Mouse (Mus musculus) stomach, embryonic 14.5 days (tissue): Measurements from ENCODE around the gene Nudt3. TPM values are rescaled to one million over a fixed set of nuclear protein-coding genes. Genes with fewer than 3 reads are reported as not detected.

Experiments
- ATAC-seq: fragments of 200-750 bp; cut with Nextera tagmentation; 2 replicates; pipeline ENCODE4 v1.8.0; 2017; ENCODE audit warnings: low read depth, moderate TSS enrichment; ENCODE audit not compliant: insufficient number of reproducible peaks, insufficient read depth, low FRiP score
- H3K27ac ChIP-seq: fragments of 300-500 bp; sonication (generic); 2 replicates; pipeline ENCODE4 v1.5.1; 2014; ENCODE audit warnings: mild to moderate bottlenecking, low read length, moderate library complexity, mixed read lengths
- H3K27me3 ChIP-seq: fragments of 300-500 bp; sonication (generic); 2 replicates; pipeline ENCODE4 v1.6.1; 2014; ENCODE audit warnings: low read length, control low read depth, mixed read lengths; ENCODE audit not compliant: control insufficient read depth, insufficient read depth
- H3K36me3 ChIP-seq: fragments of 300-500 bp; sonication (generic); 2 replicates; pipeline ENCODE4 v1.6.1; 2014; ENCODE audit warnings: mild to moderate bottlenecking, control low read depth, low read length, moderate library complexity, mixed read lengths; ENCODE audit not compliant: control insufficient read depth, insufficient read depth
- H3K4me1 ChIP-seq: fragments of 300-500 bp; sonication (generic); 2 replicates; pipeline ENCODE4 v1.6.1; 2014; ENCODE audit warnings: low read length, control low read depth, mixed read lengths; ENCODE audit not compliant: control insufficient read depth, insufficient read depth
- H3K4me2 ChIP-seq: fragments of 300-500 bp; sonication (generic); replicated peaks from 2 replicates; pipeline ENCODE4 v1.6.1; 2014; ENCODE audit warnings: low read depth, low read length, control low read depth
- H3K4me3 ChIP-seq: fragments of 300-500 bp; sonication (generic); 2 replicates; pipeline ENCODE4 v1.5.1; 2014; ENCODE audit warnings: low read depth, low read length, control low read depth
- H3K9ac ChIP-seq: fragments of 300-500 bp; sonication (generic); replicated peaks from 2 replicates; pipeline ENCODE4 v1.6.1; 2014; ENCODE audit warnings: low read depth, mild to moderate bottlenecking, control low read depth, low read length, moderate library complexity, mixed read lengths
- H3K9me3 ChIP-seq: fragments of 300-500 bp; sonication (generic); 2 replicates; pipeline ENCODE4 v1.6.1; 2016; ENCODE audit warnings: low read depth, low read length, control low read depth; ENCODE audit not compliant: control insufficient read depth
- WGBS: fragments of 180-500 bp; shearing (Covaris S2); extraction: QIAGEN DNeasy Blood & Tissue Kit; methylation state at CpG from one replicate; pipeline ENCODE4 v1.1.7; 2014; 5-methylcytosine and 5-hydroxymethylcytosine counted together
- polyA plus RNA-seq: library from polyadenylated mRNA; unstranded; fragments of >200 nt; fragmentation: Nextera tagmentation; extraction: Ambion mirVana; gene quantifications from 2 replicates; pipeline ENCODE4 v1.2.1, GENCODE M21; 2014

Nudt3 gene
- polyA plus RNA-seq, 1 experiment from 2014 or later, result 44.2 TPM

DNA sequence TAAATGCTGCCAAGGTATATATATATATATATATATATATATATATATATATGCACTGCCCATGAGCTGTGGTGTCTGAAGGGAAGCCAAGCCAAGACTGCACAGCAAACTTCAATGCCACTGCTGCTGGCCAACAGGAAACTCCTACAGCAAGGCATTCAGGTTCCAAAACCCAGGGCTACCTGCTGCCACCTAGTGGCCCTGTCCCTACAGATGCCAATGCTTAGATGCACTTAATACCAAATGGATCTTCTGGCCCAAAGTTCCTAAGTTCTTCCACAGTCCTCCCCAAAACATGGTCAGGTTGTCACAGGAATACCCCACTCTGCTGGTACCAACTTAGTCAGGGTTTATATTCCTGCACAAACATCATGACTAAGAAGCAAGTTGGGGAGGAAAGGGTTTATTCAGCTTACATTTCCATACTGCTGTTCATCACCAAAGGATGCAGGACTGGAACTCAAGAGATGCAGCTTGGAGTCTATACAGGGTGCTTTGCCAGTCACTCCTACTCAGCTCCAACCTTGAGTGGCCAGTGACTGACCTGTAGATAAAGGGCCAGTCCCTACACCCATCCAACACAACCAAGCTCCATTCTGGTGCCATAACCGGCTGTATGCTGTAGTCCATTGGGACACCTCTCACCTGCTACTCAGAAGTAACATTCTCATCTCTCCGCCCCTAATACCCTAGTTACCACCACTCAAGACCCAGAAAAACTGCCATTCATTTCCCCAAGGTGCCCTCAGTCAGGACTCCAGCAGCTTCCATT is 6.1 kb upstream of the Nudt3 start:
- ATAC-seq, result no peak
- Histone ChIP-seq H3K36me3 (peaks cover 44% of the 10 kb centered on the region), H3K27ac (no peak overlapping the region), H3K4me1 (peaks cover 22% of the 10 kb centered on the region), H3K4me3 (no peak overlapping the region), H3K9ac (no peak overlapping the region), H3K9me3 (no peaks in the 10 kb centered on the region), H3K4me2 (no peak overlapping the region), H3K27me3 (no peaks in the 10 kb centered on the region)
- WGBS, result 68% methylated on average over 2 of the region's 2 CpGs

DNA sequence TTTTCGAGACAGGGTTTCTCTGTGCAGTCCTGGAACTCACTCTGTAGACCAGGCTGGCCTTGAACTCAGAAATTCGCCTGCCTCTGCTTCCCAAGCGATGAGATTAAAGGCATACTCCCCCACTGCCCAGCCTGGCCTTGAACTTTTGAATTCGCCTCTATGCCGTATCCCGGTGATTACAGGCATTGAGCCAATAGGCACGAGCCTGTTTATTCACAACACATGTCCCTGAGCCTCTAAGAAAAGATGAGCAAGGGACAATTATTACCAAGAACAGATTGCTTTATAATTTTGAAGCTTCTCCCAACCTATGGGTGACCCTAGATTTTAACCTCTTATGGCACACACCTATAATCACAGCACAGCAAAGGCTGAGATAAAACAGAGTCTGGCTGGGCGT is 5.1 kb upstream of the Nudt3 start:
- Histone ChIP-seq H3K27me3 (no peaks in the 10 kb centered on the region), H3K27ac (no peak overlapping the region), H3K9ac (no peak overlapping the region), H3K4me2 (no peak overlapping the region), H3K9me3 (no peaks in the 10 kb centered on the region), H3K4me3 (no peak overlapping the region), H3K4me1 (peaks cover 19% of the 10 kb centered on the region), H3K36me3 (peaks cover 37% of the 10 kb centered on the region)
- 94% methylated on average over 8 of the region's 8 CpGs for WGBS
- ATAC-seq, result no peak

GRCm38 (mm10) chr17:27627451-27627850 is 4.2 kb upstream of the Nudt3 start:
- Histone ChIP-seq H3K9me3 (no peaks in the 10 kb centered on the region), H3K4me3 (no peak overlapping the region), H3K27me3 (no peaks in the 10 kb centered on the region), H3K36me3 (peaks cover 28% of the 10 kb centered on the region), H3K9ac (no peak overlapping the region), H3K4me2 (no peak overlapping the region), H3K27ac (no peak overlapping the region), H3K4me1 (peaks cover 10% of the 10 kb centered on the region; the same call in 1 of the 2 replicates)
- WGBS, result 52% methylated on average over 5 of the region's 5 CpGs
- no peak for ATAC-seq

- Histone ChIP-seq H3K4me1 (peaks cover 5% of the 10 kb centered on the region; the same call in 1 of the 2 replicates), H3K36me3 (peaks cover 20% of the 10 kb centered on the region), H3K27me3 (no peaks in the 10 kb centered on the region), H3K9me3 (no peaks in the 10 kb centered on the region), H3K4me3 (no peak overlapping the region), H3K9ac (no peak overlapping the region), H3K27ac (no peak overlapping the region), H3K4me2 (no peak overlapping the region)
- no peak for ATAC-seq
- 24% methylated on average over 5 of the region's 5 CpGs for WGBS
These were observed 3.4 kb upstream of the Nudt3 start for GRCm38 (mm10) chr17:27626681-27627080.

- H3K27me3 ChIP-seq, result no peaks in the 10 kb centered on the region
- H3K9ac ChIP-seq, result no peak overlapping the region
- no peak overlapping the region for H3K4me2 ChIP-seq
- WGBS, result 45% methylated on average over 7 of the region's 7 CpGs
- no peaks in the 10 kb centered on the region for H3K9me3 ChIP-seq
- no peak overlapping the region for H3K27ac ChIP-seq
- peaks cover 10% of the 10 kb centered on the region for H3K36me3 ChIP-seq
- no peak overlapping the region for H3K4me3 ChIP-seq
- no peak for ATAC-seq
- H3K4me1 ChIP-seq, result peaks cover 15% of the 10 kb centered on the region
These were observed 2.4 kb upstream of the Nudt3 start for GRCm38 (mm10) chr17:27625455-27626251.

GRCm38 (mm10) chr17:27622611-27623359 is 510 bp downstream of the Nudt3 start:
- peak overlapping the region; percentile 93 for H3K27ac ChIP-seq
- H3K9ac ChIP-seq, result peak overlapping the region; percentile 99
- ATAC-seq, result peak; percentile 56
- peak overlapping the region; percentile 56 for H3K4me2 ChIP-seq
- H3K4me1 ChIP-seq, result peaks cover 24% of the 10 kb centered on the region
- under 1% methylated on average over 64 of the region's 80 CpGs for WGBS
- H3K36me3 ChIP-seq, result no peaks in the 10 kb centered on the region
- peak overlapping the region; percentile 99 for H3K4me3 ChIP-seq
- no peaks in the 10 kb centered on the region for H3K27me3 ChIP-seq
- no peaks in the 10 kb centered on the region for H3K9me3 ChIP-seq

DNA sequence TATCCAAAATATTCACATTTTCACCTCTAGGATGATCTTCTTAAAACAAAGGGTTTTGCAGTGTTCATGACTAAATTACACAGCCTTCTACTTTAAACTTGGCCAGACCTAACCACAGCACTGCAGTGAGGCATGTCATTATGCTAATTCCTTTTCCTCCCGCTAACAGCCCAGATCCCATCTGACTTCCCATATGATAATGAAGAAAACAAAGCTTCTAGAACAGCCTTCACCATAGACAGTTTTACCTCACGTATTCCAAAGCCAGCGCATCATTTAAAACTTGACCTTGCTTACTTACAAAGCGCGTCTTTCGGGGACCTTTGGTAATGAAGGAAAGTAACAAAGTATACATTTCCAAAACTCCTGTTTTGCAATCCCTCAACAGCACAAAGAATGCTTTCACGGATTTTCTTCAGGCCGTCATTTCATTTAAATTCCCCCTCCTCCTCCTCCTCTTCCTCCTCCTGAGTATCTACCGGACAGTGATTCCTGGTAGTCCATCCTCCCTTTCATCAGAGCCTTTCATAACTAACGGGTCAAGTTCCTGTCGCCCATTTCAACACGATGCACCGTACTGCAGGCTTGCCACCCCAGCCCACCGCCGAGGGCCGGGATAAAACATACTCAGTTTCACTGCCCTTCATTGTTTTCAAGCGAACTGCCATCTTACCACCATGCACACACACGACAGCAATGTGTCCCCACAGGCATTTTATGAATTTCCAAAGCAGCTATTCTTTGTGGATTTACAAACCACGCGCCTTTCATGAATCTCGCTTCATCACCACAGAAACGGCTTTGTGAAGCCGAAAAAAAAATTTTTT is 1.4 kb downstream of the Nudt3 start:
- WGBS, result 3% methylated on average over 23 of the region's 23 CpGs

More for the DNA sequence above, 1.4 kb downstream of the Nudt3 start:
- peak overlapping the region; percentile 99 for H3K9ac ChIP-seq
- H3K36me3 ChIP-seq, result no peaks in the 10 kb centered on the region
- peak overlapping the region; percentile 93 for H3K27ac ChIP-seq
- H3K9me3 ChIP-seq, result no peaks in the 10 kb centered on the region
- no peaks in the 10 kb centered on the region for H3K27me3 ChIP-seq
- peaks cover 24% of the 10 kb centered on the region for H3K4me1 ChIP-seq
- H3K4me3 ChIP-seq, result peak overlapping the region; percentile 99
- ATAC-seq, result no peak
- H3K4me2 ChIP-seq, result peak overlapping the region; percentile 56
